Mouse (Mus musculus) forebrain, embryonic 15.5 days (tissue): ENCODE results near the gene Tmem94. TPM values are rescaled to one million over a fixed set of nuclear protein-coding genes. Genes with fewer than 3 reads are reported as not detected.

ENCODE experiments used
- ATAC-seq: fragments of 200-750 bp; cut with Nextera tagmentation; replicated peaks from 2 replicates; pipeline ENCODE4 v1.8.0; 2017; ENCODE audit warnings: mild to moderate bottlenecking, moderate TSS enrichment, moderate library complexity
- H3K27ac ChIP-seq: fragments of 300-500 bp; sonication (generic); replicated peaks from 2 replicates; pipeline ENCODE4 v1.5.1; 2015; ENCODE audit warnings: mild to moderate bottlenecking, inconsistent platforms
- H3K27me3 ChIP-seq: fragments of 300-500 bp; sonication (generic); 2 replicates; pipeline ENCODE4 v1.6.1; 2015; ENCODE audit warnings: inconsistent platforms
- H3K36me3 ChIP-seq: fragments of 300-500 bp; sonication (generic); 2 replicates; pipeline ENCODE4 v1.6.1; 2015; ENCODE audit warnings: mild to moderate bottlenecking, inconsistent platforms
- H3K4me1 ChIP-seq: fragments of 300-500 bp; sonication (generic); 2 replicates; pipeline ENCODE4 v1.6.1; 2015; ENCODE audit warnings: inconsistent platforms
- H3K4me2 ChIP-seq: fragments of 300-500 bp; sonication (generic); replicated peaks from 2 replicates; pipeline ENCODE4 v1.6.1; 2015; ENCODE audit warnings: mild to moderate bottlenecking, inconsistent platforms
- H3K4me3 ChIP-seq: fragments of 300-500 bp; sonication (generic); 2 replicates; pipeline ENCODE4 v1.5.1; 2015; ENCODE audit warnings: mild to moderate bottlenecking, inconsistent platforms
- H3K9ac ChIP-seq: fragments of 300-500 bp; sonication (generic); replicated peaks from 2 replicates; pipeline ENCODE4 v1.6.1; 2015; ENCODE audit warnings: mild to moderate bottlenecking, inconsistent platforms
- H3K9me3 ChIP-seq: fragments of 300-500 bp; sonication (generic); 2 replicates; pipeline ENCODE4 v1.6.1; 2016; ENCODE audit warnings: inconsistent platforms
- WGBS: fragments of 180-500 bp; shearing (Covaris S2); methylation state at CpG from one replicate; pipeline ENCODE4 v1.1.7; 2015; ENCODE audit warnings: mixed read lengths; 5-methylcytosine and 5-hydroxymethylcytosine counted together
- microRNA-seq: library from miRNA; unstranded; fragments of <30 nt; microRNA quantifications from one replicate; pipeline ENCODE4, GENCODE M21; 2016
- polyA plus RNA-seq: library from polyadenylated mRNA; unstranded; fragments of >200 nt; fragmentation: Nextera tagmentation; extraction: Ambion mirVana; gene quantifications from 2 replicates; pipeline ENCODE4 v1.2.1, GENCODE M21; 2015

The Tmem94 gene
- polyA plus RNA-seq, 1 experiment from 2014 or later, result 27.6 TPM

DNA sequence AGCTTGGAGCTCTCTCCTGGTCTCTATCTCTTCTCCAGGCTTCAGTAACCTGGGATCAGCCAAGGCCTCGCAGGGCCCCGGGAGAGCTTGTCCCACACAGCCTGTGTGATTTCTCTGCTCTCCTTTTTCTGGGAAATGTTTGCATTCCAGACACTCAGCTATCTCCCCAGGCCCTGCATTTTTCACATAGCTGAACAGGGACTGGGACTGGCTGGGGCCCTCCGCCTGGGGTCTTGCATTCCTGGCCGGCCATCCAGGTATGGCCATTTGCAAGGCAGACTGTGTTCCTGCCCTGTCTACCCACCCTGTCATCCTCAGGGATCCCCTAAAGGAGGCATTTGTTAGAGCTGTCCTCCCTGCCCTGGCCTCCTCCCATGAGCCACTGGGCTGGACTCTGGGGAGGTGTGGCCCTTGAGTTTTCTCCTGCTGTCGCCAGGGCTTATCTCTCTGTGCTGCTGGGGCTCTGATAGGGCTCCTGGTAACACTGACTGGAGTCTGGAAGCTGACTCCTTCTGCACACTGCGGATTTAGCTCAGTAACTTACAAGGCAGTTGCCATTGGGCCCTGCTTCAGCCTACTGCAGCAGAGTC, 76.8 kb downstream of the Tmem94 start:
- H3K27ac ChIP-seq, result no peak overlapping the region
- no peak for ATAC-seq

DNA sequence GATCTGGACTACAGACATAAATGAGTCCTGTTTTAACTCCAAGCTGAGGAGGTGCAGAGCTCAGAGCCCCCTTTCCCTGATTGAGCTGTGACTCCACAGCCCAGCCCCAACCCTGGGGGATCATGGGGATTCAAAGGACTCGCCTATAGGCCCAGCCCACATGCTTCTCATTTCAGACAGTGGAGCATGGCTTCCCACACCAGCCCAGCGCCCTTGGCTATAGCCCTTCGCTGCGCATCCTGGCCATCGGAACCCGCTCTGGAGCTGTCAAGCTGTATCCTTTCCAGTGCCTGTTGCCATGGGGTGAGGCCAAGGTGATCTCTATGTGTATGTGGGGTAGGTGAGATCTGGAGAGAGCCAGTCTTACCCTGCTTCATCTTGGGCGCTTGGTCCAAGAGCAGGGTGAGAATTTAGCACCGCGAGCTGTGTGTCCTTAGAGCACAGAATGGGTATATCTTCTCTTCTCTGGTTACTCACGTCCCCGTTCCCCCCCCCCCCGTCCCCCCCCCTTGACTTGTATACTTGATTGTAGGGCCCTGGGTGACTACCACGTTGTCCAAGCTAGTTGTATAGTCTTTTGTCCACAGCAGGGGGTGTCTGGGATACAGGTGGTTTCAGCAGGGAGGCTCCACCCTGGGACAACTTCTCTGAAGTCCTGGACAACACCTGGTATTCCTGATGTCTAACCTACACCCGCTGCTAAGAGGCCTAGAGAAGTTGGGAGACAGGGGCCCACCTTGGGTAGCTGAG, 78.1 kb downstream of the Tmem94 start:
- no peak for ATAC-seq
- H3K9me3 ChIP-seq, result no peaks in the 10 kb centered on the region
- WGBS, result 83% methylated on average over 13 of the region's 14 CpGs
- no peak overlapping the region for H3K27ac ChIP-seq
- no peak overlapping the region for H3K4me3 ChIP-seq
- H3K27me3 ChIP-seq, result no peaks in the 10 kb centered on the region
- H3K9ac ChIP-seq, result no peak overlapping the region
- no peaks in the 10 kb centered on the region for H3K36me3 ChIP-seq
- H3K4me1 ChIP-seq, result no peaks in the 10 kb centered on the region
- no peak overlapping the region for H3K4me2 ChIP-seq

More for the DNA sequence above, 76.8 kb downstream of the Tmem94 start:
- H3K4me2 ChIP-seq, result no peak overlapping the region
- H3K4me3 ChIP-seq, result no peak overlapping the region
- no peaks in the 10 kb centered on the region for H3K27me3 ChIP-seq
- H3K9me3 ChIP-seq, result no peaks in the 10 kb centered on the region
- 26% methylated on average over 6 of the region's 6 CpGs for WGBS
- H3K9ac ChIP-seq, result no peak overlapping the region
- no peaks in the 10 kb centered on the region for H3K36me3 ChIP-seq
- H3K4me1 ChIP-seq, result no peaks in the 10 kb centered on the region

DNA sequence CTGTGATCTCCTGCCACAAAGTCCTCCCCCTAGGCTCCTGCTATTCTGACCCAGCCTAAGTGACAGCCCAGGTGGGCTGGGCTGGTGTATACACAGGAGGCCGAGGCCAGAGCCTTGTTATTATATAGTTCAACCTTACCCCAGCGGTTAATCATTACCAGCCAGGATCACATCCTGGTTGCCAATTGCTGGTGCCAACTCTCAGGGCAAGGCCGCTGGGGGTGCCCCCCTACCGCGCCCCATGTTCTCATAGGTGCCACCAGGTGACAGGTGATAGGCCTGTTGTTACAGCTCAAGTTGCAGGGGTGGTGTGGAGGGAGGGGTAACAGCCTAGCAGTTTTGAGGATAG, 78.6 kb downstream of the Tmem94 start:
- no peak overlapping the region for H3K4me3 ChIP-seq
- H3K9me3 ChIP-seq, result no peaks in the 10 kb centered on the region
- H3K27ac ChIP-seq, result no peak overlapping the region
- no peaks in the 10 kb centered on the region for H3K27me3 ChIP-seq
- H3K9ac ChIP-seq, result no peak overlapping the region
- no peak overlapping the region for H3K4me2 ChIP-seq
- H3K4me1 ChIP-seq, result no peaks in the 10 kb centered on the region
- no peaks in the 10 kb centered on the region for H3K36me3 ChIP-seq
- ATAC-seq, result no peak
- 92% methylated on average over 5 of the region's 5 CpGs for WGBS

DNA sequence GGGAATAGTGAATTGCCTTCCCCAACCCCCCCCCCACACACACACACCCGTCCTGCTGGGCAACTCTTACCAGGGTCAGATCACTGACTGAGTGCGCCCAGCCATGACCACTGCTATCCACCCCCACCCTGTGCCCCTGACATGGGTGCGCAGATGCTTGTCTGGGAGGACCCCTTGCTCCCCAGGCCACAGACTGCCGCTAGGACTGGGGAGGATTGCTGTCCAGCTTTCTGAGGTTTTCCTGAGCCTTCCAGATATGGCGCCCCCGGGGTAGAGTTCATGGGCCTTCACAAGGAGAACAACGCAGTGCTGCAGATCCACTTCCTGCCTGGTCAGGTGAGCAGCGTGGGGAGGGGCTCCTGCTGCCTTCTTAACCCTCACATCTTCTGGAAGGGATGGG, 79.0 kb downstream of the Tmem94 start:
- 65% methylated on average over 8 of the region's 8 CpGs for WGBS
- Histone ChIP-seq H3K4me3 (no peak overlapping the region), H3K27ac (no peak overlapping the region), H3K4me2 (no peak overlapping the region), H3K27me3 (no peaks in the 10 kb centered on the region), H3K36me3 (no peaks in the 10 kb centered on the region), H3K9ac (no peak overlapping the region), H3K4me1 (no peaks in the 10 kb centered on the region), H3K9me3 (no peaks in the 10 kb centered on the region)
- ATAC-seq, result no peak

DNA sequence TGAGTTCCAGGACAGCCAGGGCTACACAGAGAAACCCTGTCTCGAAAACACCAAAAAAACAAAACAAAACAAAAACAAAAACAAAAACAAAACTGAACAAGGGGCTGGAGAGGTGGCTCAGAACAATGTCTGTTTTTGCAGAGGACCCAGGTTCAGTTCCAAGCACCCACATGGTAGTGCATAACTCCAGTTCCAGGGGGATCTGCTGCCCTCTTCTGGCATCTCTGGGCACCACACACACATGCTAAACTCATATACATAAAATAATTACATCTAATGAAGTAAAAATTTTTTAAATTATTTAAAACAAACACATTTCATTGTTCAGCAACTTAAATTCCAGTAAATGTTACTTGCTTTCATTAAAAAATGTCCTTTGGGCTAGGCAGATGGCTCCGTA, 80.6 kb downstream of the Tmem94 start:
- WGBS, result 96% methylated on average over 2 of the region's 2 CpGs
- Histone ChIP-seq H3K27ac (no peak overlapping the region), H3K4me3 (no peak overlapping the region), H3K9ac (no peak overlapping the region), H3K27me3 (no peaks in the 10 kb centered on the region), H3K4me2 (no peak overlapping the region), H3K4me1 (no peaks in the 10 kb centered on the region), H3K36me3 (no peaks in the 10 kb centered on the region), H3K9me3 (no peaks in the 10 kb centered on the region)
- no peak for ATAC-seq

Small RNAs within 50 kb of the gene (microRNA-seq; reads per million reads assigned to microRNA genes)
- not detected for gene Mir5621

Other genes starting within 250 kb of the Tmem94 start
- 1,191 and 1,214 TPM in 2 replicates for gene Sumo2, start 229.2 kb upstream of the Tmem94 start, polyA plus RNA-seq
- 127 and 138 TPM in 2 replicates for gene Nup85, start 201.0 kb upstream of the Tmem94 start, polyA plus RNA-seq
- 70.3 and 73.6 TPM in 2 replicates for gene Mrps7, start 161.5 kb upstream of the Tmem94 start, polyA plus RNA-seq
- gene Gga3, start 161.4 kb upstream of the Tmem94 start, polyA plus RNA-seq, result 28.1 and 28.2 TPM in 2 replicates
- gene Mif4gd, start 152.5 kb upstream of the Tmem94 start, polyA plus RNA-seq, result 9.1 and 11.4 TPM in 2 replicates
- gene Slc25a19, start 137.1 kb upstream of the Tmem94 start, polyA plus RNA-seq, result 55.3 and 56.1 TPM in 2 replicates
- gene Grb2, start 56.8 kb upstream of the Tmem94 start, polyA plus RNA-seq, result 180 and 199 TPM in 2 replicates
- gene Caskin2, start 48.2 kb downstream of the Tmem94 start, polyA plus RNA-seq, result 7.8 and 7.9 TPM in 2 replicates
- gene Tsen54, start 49.3 kb downstream of the Tmem94 start, polyA plus RNA-seq, result 24.2 and 25.9 TPM in 2 replicates
- gene Llgl2, start 58.6 kb downstream of the Tmem94 start, polyA plus RNA-seq, result 1.0 and 1.1 TPM in 2 replicates
- 0.17 TPM in 1 of 2 replicates, not detected in the other for gene Myo15b, start 93.0 kb downstream of the Tmem94 start, polyA plus RNA-seq
- gene Smim5, start 134.5 kb downstream of the Tmem94 start, polyA plus RNA-seq, result 1.2 and 2.5 TPM in 2 replicates
- gene Smim6, start 146.6 kb downstream of the Tmem94 start, polyA plus RNA-seq, result 0.94 and 1.1 TPM in 2 replicates
- gene Sap30bp, start 167.8 kb downstream of the Tmem94 start, polyA plus RNA-seq, result 53.3 and 53.6 TPM in 2 replicates
- gene Recql5, start 168.0 kb downstream of the Tmem94 start, polyA plus RNA-seq, result 24.6 and 29.2 TPM in 2 replicates
- gene Itgb4, start 209.3 kb downstream of the Tmem94 start, polyA plus RNA-seq, result 0.52 and 0.69 TPM in 2 replicates
- 58.9 and 64.2 TPM in 2 replicates for gene Galk1, start 247.3 kb downstream of the Tmem94 start, polyA plus RNA-seq